Mouse (Mus musculus) left cerebral cortex, adult 11 months (tissue): ENCODE measurements around the gene Vgll3.

Experiments
- DNase-seq: peaks from one replicate; pipeline ENCODE4 v3.0.0; 2022; ENCODE audit warnings: low spot score

Vgll3 gene

DNA sequence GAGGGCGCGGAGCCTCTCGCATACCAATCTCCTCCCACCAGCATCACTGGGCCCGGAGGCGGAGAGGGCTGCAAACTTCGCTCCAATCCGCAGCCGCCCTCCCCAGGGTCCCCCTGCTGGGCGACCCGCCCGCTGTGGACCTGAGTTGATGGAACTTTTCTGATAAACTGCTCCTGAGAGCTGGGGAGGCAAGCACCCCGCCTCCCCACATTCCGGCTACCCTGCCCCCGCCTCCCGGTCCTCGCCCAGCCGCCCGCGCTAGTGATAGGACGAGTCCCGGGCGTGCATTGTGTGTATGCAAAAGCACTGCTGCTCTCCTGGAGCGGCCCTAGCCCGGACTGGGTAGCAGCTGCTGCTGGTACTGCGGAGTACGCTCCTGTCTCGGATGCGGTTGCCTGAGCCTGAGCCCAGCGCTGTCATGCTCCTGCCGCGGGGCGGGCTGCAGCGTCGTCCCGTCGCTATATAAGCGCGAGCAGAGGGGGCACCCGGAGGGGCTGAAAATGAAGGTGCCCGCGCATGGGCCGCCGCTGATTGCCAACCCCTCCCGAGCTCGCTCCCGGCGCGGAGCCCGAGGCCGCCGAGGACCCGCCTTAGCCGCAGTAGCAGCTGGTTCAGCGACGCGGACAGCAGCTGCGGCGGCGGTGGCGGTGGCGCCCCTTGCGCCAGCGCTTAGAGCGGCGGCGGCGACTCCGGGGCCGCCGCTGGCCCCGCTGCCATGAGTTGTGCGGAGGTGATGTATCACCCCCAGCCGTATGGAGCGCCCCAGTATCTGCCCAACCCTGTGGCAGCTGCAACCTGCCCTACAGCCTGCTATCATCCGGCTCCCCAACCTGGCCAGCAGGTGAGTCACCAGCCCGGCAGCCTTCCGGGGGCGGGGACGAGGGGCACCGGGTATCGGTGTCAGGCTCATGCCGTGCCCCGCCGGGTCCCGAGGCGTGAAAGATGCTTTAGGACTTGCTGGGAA lies at the start of gene Vgll3:
Gene Vgll3 (plus strand): TSS at position 340 of the 964 bp plus-strand sequence.
- no peak for DNase-seq

DNA sequence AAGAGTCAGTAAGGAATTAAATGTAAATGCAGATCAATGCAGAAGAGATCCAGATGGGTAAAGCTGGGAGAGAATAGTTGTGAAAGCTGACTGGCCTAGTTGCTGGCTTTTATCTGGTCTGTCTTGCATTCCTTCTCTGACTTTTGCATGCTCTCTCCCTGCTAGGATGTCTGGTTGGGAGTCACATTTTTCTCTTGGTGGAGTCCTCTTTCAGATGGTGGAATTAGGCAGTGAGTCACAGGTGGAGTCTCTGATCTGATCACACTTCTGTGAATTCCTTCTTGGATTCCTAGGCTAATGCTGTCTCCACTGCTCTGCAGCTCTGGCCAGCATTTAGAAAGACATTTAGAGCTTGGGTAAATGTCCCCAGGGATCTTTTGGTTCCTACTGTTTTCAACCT lies 49.1 kb upstream of the Vgll3 start:
- no peak for DNase-seq

DNA sequence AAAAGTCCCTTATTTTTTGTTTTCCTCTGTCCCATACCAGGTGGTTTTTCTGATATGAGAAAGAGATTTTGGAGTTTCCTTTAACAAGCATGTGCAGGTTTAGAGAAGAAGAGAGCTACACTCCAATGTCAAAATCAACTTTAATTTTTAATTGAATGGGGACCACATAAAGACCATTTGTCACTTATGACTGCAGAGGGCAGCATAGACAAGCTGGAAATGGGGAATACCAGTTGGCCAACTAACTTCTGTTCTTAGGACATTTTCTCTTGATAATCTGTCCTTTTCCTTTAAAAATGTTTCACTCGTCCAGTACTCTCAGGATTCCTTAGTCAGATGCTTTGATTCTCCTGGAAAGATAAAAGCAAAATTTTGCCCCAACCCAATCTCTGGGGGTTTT lies 29.1 kb upstream of the Vgll3 start:
- DNase-seq = no peak

DNA sequence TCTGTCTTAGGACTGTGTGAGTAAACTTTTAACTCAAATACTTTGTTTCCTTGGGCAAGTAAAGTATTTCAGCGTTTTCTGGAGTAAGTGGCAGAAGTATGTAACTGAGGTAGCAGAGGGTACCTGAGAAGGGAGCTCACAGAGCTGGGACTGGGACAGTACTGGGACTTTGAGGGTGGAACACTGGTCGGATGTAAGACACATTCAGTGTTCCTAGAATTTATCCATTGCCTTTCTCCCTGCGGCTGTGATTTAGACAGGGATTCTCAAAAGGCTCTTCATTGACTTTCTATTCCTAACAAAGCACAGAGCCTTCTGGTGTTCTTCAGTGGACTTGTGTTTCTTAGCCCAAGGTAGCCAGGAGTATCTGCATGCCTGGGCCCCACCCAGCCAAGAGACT lies 1.0 kb downstream of the Vgll3 start:
- no peak for DNase-seq

DNA sequence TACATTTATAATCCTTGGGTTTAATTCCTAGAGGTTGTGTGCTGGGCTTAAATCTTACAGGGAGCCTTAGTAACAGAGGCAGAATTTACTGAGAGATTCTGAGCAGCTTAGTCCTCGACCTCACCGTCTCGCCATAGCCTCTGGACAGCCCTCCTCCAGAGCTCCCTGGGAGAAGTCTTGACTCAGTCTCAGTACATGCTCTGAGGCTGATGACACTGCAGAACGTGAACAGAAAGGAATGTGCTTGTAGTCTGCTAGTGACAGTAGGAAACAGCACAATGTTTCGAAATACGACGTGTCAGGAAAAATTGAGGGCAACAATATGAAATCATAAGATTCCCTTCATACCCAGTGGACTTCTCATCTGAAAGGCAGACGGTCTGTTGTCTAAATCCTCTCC lies 3.7 kb downstream of the Vgll3 start:
- DNase-seq = no peak

DNA sequence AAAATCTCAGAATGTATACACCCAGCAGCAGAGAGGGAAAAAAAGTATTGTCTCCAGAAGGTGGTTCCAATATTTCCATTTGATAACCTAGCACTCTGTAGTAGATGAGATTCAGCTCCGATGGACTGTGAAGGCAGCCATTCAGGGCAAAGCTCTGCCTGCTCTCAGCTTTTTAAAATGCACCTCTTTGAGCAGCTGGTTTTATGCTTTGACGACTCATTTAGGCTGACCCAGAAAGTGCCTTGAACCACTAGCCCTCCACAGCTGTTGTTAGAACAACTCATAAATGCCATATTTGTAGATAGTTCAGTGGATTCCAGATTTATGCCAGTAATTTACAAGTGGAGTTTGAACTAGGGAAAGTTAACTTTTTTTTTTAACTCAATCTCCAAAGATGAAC lies 5.7 kb downstream of the Vgll3 start:
- no peak for DNase-seq

DNA sequence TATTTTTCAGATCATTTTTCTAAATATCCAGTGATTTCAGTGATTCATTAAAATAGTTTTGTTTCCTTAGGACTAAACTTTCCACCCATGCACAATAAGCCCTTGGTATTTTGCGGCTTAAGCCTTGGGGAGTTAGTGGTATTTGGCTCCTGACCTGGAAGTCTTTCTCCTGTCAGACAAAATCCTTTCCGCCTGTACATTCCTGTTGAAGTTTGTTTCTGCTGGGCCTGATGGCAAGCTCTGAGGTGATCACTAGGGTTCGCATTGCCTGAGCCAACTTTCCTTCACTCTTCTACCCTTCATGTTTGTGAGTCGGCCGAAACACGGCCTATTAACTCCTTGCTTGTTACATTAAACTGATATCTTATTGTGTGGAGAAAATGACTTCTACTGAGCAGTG lies 8.7 kb downstream of the Vgll3 start:
- no peak for DNase-seq

DNA sequence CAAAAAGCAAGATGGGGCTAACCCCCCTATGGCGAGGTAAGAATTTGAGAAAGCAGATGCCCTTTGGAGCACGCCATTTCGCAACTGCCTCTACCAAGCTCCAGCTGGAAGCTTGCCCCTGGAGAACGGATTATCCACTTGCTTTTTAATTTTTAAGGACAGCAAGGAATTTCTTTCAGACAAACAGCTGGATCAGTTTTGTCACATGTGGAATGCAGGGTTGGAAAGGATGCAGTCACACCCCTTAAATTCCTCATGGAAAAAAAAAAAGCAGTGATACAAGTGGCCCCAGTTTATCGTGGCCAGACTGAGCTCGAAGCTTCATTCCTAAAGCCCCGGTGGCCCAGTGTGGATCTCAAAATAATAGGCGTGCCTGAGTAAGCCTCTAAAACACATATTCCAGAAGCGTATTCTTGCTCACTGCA lies 13.1 kb downstream of the Vgll3 start:
- no peak for DNase-seq

DNA sequence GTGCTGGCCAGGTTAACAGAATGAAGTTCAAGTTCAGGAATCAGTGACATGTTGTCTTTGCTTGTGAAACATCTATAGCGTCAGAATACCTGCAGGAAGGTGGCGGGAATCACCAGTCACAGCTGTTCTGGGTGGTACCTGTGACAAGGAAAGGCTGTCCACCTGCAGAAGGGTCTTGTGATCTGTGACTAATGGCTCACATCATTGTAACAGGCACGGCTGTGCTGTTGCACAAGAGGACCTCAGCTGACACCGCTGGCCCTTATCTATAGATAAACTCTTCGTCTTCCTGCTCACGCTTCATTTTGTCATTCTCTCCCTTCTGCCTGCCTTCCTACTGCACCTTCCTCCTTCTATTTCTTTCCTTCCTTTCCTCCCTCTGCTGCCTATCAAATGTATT lies 14.0 kb downstream of the Vgll3 start:
- no peak for DNase-seq

DNA sequence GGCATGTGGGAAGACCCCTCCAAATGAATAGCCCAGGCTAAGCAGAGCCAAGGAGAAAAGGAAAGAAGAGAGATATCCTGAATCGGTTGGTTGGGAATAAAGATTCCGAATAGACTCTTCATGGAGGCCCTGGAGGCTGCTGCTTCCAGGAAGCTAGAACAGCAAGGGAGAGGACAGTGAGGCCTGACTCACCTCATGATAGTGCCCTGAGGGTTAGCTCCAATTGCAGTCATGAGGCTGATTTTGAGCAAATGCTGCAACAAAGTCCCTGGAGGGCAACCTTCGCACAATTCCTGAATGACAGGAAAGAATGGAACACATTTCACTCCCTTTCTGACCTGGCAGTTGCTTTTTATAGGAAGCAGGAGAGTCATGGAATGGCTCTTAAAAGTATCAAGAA lies 19.7 kb downstream of the Vgll3 start:
- no peak for DNase-seq

DNA sequence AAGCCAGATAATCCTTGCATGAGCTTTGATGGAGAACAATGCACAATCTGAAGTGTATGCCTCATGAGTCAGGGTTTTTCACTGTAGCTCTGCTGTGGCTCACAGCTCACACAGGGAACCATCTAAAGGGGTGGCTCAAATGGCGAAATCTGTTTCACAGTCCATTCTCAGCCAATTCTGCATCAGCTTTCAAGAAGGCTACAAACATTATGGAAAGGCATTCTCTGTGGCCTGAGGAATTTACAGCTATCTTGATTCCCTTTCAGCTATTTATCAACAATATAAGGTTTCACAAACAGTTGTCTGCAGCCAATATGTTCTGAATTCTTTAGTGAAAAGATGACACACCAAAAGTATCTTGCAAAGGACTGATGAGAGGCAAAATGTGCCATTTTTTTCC lies 35.1 kb downstream of the Vgll3 start:
- DNase-seq = no peak

DNA sequence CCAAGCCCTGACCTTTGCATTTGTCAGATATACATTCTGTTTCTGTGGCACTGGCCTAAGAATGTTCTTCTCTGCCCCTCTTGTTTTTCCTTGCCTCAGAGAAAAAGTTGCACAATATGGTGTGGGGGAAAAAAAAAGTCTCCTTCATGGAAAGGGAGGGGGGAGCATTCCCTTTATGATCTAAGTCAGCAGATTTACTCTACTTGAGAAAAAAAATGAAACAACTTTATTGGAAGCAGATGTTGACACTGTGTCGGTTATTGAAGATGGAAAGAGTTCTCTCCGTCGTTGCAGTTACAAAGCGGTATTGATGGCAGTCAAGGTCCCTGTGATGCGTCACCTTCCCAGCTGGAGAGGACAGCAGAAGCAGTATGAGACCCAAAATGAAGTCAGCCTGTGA lies 49.4 kb downstream of the Vgll3 start:
- DNase-seq = no peak

DNA sequence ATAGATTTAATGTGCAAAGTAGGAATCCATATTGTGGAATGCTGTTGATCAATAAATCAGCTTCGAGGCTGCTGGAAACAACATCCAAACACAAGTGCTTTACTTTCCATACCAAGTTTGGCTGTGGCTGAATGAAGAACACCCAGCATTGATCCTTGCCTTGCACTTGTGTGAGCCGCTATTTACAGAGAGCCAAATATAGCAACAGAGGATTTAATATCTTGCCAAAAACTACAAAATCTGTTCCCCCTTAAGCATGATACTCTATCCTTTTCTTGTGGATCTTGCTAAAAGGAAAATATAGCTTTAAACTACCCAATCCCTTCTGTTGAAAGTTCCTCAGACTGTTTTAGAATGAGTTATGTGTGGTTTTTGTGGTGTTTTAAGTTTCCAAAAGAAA lies 52.9 kb downstream of the Vgll3 start:
- DNase-seq = no peak

DNA sequence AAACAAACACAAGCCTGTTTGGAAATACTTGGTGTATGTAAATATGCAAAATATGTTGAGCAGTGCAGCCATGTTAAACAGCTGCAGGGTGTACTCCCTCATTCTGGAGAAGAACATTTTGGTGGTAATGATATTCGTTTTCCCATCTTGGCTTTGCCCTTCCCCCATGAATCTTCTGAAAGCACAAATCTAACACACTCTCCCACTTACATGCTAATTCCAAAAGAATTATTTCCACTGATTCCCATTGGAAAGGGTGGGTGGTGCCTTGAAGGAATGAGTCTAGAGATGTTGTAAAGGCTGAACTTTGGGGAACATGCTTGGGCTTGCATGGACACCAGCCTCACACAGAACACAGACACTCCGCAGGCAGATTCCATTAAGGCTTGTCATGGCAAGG lies 53.9 kb downstream of the Vgll3 start:
- DNase-seq = no peak

DNA sequence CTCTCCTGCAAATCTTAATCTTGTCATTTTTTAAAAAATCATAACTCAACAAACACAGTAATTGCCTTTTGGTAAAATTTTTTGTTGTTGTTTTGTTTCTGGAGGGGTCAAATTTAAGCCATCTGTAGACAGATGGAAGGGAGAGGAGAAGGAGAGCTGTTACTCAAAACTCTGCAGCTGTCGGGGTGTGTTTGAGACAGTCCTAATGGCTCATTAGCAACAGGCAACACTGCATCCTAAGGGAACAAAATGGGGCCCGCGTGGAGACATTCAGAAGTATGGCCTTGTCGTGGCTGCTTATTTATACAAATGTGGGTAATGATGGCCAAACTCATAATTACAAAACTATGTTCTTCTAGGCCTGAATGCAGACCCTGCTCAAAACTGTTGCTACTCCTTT lies 73.9 kb downstream of the Vgll3 start:
- no peak for DNase-seq
